Mouse (Mus musculus): ENCODE data around the gene Nkx6-1.
A peak's percentile ranks its signal among the peaks of the same experiment; 100 is the strongest.

The Nkx6-1 gene

DNA sequence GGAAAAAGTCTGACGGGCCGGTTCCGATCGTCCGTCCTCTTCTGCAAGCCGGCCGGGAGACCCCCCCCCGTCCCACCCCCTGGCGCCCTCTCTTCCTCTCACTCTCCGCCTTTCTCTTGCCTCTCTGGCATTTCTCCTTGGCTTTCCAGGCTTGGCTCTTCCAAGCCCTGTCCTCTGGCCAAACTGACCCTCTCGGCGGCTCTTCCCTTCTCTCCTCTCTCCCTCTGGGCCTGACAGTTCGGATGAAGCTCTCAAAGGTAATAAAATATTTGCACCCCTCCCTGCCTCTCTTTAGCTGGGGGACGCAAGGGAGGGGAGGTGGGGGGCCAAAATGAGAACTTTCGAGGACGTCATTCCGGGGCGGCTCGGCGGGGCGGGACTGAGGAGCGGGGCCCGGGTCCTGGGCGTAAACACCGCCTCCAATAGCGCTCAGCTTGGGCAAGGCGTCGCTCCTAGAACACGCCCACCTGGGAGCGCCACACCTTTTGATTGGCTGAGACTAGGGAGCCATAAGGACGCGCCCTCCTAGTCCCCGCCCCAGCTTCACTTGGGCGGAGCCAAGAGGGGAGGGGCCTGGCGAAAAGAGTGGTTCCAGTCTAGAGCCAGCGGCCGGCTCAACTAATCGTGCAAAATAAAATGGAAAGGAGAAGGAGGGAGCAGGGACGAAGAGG, at the start of gene Nkx6-1:
Nkx6-1 (minus strand) TSS at position 52 of the 671 bp plus-strand sequence.
- DNase-seq (ENCODE audit: low spot score): peak; percentile 98

DNA sequence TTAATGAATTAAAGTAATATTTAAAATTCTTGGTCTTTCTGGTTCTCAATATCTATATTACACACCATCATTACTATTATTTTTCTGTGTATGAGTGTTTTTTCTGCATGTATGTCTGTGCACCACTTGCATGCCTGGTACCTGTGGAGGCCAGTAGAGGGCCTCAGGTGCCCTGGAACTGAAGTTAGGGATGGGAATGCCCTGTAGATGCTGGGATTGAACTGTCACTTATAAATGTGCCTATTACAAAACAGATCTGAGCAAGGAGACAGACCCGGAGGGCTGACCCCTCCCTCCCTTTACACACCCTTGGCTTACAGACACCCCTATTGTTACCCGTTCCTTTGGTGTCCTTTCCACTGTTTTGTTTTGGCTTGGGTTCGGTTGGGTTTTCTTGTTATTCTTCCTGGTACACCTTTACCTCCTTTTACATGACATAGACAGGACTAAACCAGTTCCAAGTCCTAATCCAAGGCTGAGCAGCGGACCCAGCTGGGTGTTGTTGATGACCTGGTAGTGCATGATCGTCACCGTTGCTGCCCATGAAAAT, 48.3 kb upstream of the Nkx6-1 start:
- no peak for DNase-seq (ENCODE audit: low spot score)

DNA sequence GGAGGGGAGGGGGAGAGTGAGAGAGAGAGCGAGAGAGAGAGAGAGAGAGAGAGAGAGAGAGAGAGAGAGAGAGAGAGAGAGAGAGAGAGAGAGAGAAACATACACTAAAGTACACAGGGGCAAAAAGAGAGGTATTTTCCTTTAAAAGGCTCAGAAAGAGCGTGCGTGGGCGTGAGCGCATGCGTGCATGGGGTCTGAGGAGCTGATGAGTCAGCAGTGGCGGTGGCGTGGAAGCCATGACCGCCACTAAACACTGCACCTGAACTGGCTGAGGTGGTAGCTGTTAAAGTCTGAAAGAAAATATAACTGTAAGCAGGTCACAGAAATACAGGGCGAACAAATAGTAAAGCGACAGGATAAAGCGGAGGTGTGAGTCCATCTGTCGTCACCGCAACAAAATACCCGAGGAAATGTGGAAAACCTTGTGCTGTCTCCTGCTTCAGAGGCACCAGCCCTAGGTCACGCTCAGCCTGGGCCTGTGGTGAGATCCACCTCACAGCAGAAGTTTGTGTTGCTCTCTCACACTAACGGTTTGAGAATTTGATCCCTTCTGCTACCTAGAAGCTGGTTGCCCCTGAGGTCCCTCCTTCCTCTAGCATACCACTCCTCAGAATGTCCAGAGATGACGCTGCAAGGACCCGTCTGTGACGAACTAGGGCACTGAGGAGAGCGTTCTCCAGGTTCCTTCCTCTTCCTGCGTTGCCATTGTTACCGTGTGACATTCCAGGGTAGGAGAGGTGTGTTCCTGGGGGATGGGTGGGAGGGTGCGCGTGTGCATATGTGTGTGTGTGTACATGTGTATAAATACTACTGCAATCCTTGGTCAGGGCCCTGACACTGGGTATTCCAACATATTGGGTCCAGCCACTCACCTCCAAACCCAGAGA, 38.8 kb upstream of the Nkx6-1 start:
- DNase-seq (ENCODE audit: low spot score): no peak

GRCm38 (mm10) chr5:101702636-101703035, 37.8 kb upstream of the Nkx6-1 start:
- DNase-seq (ENCODE audit: low spot score): no peak

DNA sequence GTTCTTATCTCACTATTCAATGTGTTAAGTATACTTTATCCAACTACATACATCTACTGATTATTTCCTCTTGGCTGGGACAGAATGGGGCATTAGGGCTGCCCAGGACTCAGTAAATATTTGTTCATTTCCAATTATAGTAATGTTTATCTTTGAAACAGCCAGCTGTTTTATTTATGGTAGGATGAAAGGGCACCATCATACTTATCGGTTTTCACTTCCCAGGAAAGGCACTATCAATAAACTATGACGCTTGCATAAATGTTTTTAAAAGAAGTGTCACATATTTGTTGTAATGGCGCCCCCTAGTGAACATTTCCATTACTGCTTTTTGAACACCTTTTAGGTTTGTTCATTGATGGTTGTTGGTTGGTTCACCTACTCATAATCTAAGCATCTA, 35.8 kb upstream of the Nkx6-1 start:
- peak; percentile 57 for DNase-seq (ENCODE audit: low spot score)

DNA sequence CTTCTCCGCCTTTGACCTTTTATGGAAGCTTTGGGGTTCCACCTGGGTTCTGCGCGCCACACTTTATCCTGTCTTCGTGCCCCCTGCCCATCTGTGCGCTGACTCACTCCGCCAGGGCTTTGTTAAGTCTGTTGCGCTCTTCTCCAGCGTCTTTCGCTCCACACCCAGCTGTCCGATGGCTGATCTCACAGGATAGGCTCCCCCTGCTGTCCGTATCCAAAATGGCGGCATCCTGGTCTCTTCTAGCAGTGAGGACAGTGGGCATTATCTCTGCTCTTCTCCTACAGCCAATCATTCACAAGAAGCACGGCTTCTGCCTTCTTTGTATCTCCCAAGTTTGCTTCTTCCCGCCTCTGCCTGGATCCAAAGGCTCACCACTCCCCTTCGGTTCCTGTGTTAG, 23.8 kb upstream of the Nkx6-1 start:
- DNase-seq (ENCODE audit: low spot score): peak; percentile 85

- DNase-seq (ENCODE audit: low spot score): no peak
Measured at GRCm38 (mm10) chr5:101683340-101683739, 18.5 kb upstream of the Nkx6-1 start.

DNA sequence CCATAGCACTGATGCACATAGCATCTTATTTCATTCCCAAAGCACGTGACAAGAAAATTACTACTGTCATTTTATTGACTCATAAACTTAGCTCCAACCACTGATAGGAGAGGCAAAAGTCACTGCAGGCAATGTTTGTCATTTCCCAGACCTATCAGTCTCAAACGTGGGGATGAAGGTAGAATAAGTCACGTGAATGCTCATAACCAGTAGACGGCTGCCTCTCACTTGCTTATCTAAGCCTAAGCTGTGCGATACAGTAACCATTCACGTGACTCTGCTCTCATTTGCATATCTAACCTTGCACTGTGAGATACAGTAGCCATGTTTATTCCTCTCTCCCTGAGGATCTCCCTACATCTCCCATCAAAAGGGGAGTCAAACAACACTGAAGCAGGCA, 15.5 kb upstream of the Nkx6-1 start:
- DNase-seq (ENCODE audit: low spot score): no peak

DNA sequence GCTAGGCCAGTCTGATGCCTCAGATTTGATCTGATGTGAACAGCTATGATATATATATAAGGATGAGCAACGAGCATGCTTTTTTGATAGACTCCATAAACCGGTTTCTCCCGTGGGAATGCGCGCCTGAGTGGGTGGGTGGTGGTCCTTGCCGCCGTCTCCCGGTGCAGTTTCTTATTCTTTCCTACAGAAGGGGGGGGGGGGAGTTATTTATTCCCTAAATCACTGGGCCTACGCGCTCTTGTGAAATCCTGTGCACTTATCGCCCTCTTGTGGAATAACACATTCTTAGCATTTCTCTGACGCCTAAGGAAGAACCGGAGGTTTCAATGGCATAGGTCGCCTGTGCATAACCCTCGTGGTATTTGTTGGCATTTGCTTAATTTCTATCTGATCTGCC, 4.6 kb upstream of the Nkx6-1 start:
- peak; percentile 86 for DNase-seq (ENCODE audit: low spot score)

DNA sequence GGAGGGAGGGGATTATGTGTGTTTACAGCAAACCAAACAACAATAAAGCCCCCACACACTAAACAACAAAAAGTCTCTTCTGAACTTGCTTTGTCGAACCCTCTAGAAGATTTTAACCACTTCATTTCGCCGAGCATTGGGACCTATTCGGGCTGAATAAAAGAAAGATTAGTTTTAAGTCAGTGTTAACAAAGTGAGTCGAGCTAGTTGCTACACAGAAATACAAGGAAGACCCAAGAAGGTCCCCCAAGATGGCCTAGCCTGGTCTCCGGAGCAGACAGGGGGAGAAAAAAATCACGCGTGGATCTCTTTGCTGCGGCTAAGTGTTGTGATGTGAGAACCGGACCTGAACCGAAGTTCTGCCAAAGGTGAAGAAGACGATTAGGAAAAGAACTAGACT, 3.7 kb upstream of the Nkx6-1 start:
- no peak for DNase-seq (ENCODE audit: low spot score)

GRCm38 (mm10) chr5:101668028-101668427, 3.2 kb upstream of the Nkx6-1 start:
- no peak for DNase-seq (ENCODE audit: low spot score)

DNA sequence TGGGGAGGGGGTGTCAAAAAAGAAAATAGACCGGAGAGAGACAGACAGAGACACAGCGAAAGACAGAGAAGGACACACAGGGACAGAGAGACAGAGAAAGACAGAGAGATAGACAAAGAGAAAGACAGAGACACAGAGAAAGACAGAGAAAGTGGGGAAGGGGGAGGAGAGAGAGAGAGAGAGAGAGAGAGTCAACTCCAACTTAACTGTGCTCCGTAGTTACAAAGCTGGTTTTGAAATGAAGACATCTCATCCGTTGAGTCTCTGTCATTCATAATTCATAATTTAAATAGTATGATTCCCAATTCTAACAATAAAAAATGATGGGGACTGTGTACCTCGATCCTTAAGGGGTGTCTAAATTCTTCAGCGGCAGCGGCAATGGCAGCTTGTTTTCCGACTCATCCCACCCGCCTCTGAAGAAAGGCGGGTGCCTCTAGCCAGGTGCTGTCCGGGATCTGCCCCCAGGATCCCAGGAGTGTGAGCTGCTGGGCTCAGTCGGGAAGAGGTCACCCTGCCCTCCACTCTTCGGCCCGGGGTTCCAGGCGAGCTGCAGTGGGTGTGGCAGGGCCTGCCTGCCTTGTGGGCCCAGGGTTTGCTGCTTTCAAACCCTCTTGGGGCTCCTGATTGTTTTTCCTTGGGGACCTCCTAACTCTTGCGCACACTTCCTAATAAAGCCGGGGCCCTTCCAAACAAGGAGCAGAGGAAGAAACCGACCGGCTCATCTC, 2.6 kb upstream of the Nkx6-1 start:
- DNase-seq (ENCODE audit: low spot score): no peak

DNA sequence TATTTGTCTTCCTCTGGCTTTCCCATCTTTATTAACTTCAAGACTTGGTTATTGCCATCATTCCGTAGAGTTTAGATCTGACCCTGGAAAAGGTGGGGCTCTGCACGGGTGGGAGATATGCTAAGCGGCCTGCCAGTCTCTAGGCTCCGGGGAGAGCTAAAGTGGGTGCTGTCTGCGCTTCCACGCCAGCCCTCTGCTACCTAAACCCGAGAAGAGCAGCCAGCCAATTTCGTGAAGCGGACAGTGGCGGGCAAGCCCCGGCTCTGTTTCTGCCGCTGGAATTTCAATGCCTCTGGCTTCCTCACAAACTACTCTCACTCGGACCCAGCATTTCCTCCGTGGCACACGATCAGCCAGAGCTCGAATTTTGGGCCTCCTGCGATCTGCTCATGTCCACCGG, 1.9 kb upstream of the Nkx6-1 start:
- DNase-seq (ENCODE audit: low spot score): no peak

GRCm38 (mm10) chr5:101666091-101666490, 1.3 kb upstream of the Nkx6-1 start:
- DNase-seq (ENCODE audit: low spot score): no peak

DNA sequence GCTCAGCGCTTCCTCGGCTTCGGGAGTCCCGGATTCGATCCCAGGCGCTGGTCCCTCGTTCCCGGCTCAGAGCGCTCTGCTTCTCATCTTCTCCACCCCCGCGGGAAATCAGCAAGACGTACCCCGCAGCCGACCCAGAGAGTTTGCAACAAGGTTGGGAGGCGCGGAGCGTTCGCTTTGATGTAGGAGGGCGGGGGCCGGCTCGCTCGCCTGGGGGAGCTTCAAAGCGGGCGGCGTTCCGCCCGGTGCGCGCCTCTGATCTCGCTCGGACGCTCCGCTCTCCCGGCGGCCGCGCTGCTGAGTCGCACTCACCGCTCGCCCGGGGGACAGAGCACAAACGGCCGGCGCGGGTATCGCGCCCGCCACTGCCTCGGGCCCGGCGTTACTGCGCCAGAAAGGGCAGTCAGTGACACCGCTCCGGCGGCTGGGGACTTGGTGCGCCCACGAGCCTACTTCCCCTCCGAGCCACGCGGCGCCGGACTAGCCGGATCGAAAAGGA, 324 bp downstream of the Nkx6-1 start:
- DNase-seq (ENCODE audit: low spot score): peak; percentile 64

DNA sequence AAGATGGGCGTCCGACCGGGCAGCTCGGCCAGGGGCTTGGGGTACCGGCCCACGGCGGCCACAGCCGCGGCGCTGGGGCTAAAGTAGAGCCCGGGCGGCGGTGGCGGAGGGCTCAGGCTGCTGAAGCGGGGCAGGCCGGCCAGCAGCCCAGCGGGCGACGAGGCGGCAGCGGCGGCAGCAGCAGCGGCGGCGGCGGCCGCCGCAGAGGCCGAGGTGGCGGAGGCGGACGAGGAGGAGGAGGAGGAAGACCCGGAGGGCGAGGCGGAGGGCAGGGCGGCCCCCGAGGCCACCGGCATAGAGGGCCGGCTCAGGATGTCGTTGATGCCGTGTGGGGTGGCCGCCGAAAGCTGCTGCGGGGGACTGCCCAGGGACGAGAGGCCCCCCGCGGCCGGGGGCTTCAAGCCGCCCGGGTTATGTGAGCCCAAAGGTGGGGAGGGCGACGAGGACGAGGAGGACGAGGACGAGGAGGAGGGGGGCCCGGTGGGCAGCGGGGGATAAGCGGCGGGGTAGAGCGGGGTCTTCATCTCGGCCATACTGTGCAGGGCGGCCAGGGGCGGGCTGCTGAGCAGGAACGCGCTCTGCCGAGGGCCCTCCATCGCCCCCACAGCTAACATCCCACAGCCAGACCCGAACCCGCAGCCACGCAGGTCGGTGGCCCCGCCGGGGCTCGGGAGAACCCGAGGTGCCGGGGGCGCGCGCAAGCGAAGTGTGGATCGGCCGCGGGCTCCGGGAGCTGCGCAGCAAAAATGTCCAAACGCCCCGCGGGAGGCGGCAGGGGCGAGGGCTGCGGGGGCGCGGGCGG, 974 bp downstream of the Nkx6-1 start:
- DNase-seq (ENCODE audit: low spot score): no peak

DNA sequence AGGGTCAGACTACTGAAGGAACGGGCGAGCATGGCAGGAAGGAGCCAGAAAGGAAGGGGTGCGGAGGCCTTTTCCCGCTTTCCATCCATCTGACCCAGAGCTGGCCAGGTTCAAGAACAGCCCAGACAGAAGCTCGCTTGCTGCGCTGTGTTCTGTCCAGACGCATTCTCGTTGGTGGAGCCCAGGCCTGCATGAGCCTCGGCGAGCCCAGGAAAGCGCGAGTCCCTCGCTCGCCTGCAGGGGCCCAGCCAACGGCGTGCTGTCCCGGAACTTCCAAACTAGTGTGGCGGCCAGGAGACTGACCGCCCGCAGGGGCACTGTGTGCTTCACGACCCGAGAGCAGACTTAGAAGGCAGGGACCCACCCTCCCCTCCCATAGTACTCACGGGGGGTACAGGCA, 1.6 kb downstream of the Nkx6-1 start:
- DNase-seq (ENCODE audit: low spot score): peak; percentile 86

GRCm38 (mm10) chr5:101662485-101662884, 2.3 kb downstream of the Nkx6-1 start:
- no peak for DNase-seq (ENCODE audit: low spot score)

GRCm38 (mm10) chr5:101661561-101662211, 3.1 kb downstream of the Nkx6-1 start:
- DNase-seq (ENCODE audit: low spot score): no peak

- no peak for DNase-seq (ENCODE audit: low spot score)
Measured at GRCm38 (mm10) chr5:101660666-101661065, 4.1 kb downstream of the Nkx6-1 start.

DNA sequence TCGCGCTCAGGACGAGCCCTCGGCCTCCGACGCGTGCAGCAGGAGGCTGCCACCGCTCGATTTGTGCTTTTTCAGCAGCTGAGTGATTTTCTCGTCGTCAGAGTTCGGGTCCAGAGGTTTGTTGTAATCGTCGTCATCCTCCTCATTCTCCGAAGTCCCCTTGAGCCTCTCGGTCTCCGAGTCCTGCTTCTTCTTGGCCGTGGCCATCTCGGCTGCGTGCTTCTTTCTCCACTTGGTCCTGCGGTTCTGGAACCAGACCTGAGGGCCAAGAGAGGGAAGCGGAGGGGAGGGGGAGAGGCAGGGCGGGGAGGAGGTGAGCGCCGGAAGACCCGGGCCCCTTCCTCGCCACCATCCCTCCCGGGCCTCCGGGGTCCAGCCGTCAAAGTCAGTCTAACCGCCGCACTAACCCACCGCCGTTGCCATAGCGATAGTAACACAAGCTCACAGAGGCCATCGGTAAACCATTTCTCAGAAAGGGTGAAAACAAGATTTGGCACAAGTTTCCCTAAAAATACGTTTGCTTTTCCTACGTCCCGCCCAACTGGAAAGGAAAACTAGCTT, 5.3 kb downstream of the Nkx6-1 start:
- peak; percentile 86 for DNase-seq (ENCODE audit: low spot score)
